Mouse (Mus musculus) frontal cortex, postnatal 36 days (tissue): ENCODE measurements around the gene Gm21775.
"Not testable (repeated sequence)": the region's sequence is repeated elsewhere in the genome, so short reads cannot be mapped to it uniquely, and the experiment has no call there.

ENCODE experiments used
- DNase-seq, 2 experiments: peaks; one replicate each; pipeline ENCODE4 v3.0.0; 2022; ENCODE audit warnings: low spot score in 2 of 2

Gm21775 gene

DNA sequence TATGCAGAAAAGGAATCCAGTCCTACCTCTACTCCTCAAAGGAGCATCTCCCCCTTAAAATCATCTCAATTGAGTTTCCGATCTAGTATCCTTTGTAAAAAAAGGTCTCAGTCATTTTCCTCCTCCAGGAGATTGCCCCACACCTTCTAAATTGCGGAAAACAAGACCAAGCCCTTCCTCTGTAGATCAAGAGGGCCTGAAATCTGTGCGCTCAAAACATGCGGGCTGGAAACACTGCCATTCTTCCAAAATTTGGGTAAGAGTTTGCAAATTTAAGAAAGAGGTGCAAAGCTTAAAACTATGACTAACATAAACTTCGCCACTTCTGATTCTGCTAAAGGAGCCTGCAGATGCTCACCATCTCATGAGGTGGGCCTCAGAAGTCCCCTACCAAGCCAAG, at the start of gene Gm21775:
Gm21775 (plus strand) TSS at position 301 of the 400 bp plus-strand sequence.
- not testable (repeated sequence) for DNase-seq

DNA sequence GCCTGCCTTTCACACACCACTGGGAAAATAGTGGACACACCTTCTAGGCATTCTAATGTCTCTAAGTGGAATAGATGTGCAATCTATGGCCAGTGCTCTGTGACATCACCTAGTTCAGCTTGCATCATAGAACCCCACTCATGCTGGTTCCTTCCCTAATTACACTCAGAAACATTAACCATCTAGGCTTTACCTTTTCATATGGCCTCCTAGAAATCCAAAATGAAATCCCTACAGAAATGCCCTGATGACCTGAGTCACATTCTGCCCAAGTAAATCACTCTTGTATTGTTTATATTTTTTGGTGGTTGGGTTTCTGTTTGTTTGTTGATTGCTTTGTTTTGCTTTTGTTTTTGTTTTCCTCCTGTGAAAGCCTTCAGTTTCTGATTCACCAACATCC, 17.3 kb upstream of the Gm21775 start, which contains the start of gene Gm20737:
Gm20737 (minus strand) TSS at position 101 of the 400 bp plus-strand sequence.
- not testable (repeated sequence) for DNase-seq
